Mouse (Mus musculus) cerebellum, postnatal 36 days (tissue): ENCODE measurements around the gene Adgrf1.

Source experiments
- DNase-seq, 2 experiments: peaks; one replicate each; pipeline ENCODE4 v3.0.0; 2021 to 2022; ENCODE audit warnings: mixed read lengths in 2 of 2

Adgrf1 gene

DNA sequence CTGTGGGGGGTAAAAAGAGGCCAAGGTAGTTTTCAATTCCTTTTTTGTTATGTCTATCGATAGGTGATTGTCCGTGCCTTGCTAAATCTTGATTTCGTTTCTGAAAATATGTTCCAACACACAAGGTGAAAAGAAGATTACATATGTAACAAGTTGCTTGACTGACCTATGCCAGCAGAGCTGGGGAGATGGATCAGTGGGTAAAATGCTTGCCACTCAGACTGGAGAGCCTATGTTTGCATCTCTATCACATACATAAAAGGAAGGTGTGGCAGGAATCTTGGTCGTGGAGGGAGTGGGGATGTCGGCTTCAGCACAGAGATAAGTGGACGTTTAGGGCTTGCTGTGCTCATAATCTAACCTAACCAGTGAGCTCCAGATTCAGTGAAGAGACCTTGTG is 93.8 kb downstream of the Adgrf1 start:
- no peak for DNase-seq

DNA sequence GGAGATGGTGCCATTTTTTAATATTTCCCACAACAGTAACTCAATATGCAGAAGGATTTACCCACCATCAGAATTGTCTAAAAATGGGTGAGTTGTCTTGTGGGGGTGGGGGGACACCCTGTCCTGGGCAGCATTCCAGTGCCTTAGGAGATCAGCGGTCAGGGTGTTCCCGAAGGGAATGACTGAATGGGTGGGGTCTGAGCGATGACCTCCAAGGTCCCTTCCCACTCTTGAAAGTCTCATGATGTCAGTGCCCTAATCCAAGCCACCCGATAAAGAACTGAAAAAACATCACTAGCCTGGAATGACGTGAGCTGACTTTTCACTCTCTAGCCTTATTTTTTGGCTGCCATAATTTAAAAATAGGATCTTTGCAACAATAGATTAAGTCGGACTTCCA is 95.2 kb downstream of the Adgrf1 start:
- no peak for DNase-seq

DNA sequence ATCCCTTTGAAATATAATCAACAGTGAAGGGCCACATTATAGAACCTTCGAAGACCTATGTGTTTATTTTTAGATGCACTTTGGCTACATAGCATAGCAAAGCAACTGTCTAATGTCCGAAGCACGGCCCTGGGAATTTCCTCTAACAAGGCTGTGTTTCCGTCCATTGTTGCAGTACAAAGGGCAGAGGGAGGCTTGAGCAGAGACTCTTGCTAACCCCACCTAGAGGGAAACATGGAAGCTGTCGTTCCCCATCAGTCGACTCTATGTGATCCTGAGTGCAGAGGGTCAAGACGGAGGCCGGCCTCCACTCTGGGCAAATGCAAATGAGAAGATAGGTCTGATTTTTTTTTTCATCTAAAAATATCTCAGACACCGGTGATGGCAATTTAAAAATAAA is 96.4 kb downstream of the Adgrf1 start:
- no peak for DNase-seq

DNA sequence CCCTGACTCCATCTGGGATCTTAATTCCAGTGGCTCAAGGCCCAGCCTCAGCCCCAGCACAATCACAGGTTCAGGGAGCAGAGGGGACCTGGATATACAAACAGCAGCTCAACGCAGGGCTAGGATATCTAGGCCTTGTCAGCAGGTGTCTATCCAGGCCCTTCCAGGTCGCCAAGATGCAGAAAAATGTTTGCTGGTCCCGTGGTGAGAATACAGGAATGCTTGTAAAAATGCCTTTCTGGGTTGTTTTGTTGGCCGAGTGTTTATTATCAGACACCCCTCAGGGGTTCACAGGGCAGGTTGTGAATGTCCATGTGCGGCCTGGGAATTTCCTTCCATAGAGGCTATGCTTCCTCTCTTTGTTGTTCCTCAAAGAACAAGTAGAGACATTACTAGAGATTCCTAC is 98.0 kb downstream of the Adgrf1 start:
- DNase-seq, result no peak

DNA sequence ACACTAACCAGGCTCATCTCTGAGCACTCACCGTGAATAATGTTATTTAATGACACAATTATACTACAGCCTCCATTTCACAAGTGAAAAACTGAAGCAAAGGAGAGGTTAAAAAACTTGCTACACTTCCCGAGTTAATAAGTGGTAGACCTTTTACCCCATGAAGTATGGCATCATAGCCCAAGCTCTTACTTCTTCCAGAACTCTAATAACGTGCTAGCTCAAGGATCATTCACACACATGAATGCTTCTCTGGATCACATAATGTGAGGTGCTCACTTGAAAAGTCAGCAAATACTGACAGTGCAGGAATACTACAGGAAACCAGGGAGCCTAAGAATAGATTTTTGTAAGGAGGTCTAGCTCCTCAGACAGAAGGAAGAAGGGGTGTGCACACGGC is 102.5 kb downstream of the Adgrf1 start:
- no peak for DNase-seq

DNA sequence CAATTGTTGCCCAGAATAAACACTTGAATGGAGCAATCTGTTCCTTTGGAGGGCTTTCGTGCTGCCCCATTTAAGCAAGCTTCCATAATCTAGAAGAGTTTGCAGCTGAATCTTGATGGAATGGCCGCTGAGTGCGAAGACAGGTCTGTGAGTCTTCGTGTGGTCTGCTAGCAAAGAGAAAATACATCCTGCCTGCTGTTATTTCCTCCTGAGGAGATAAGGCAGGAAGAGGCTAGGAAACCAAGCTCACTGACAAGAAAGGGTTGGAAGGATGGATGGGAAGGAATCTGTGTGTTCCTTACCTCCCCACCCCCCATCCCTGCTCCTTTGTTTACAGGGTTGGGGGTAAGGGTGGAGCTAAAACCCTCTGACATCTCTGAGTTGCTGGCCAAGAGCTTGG is 103.9 kb downstream of the Adgrf1 start:
- no peak for DNase-seq
